Mouse (Mus musculus) heart, embryonic 12.5 days (tissue): Measurements from ENCODE around the gene Prpf38b. TPM values are rescaled to one million over a fixed set of nuclear protein-coding genes. Genes with fewer than 3 reads are reported as not detected.
"Not testable (repeated sequence)": the region's sequence is repeated elsewhere in the genome, so short reads cannot be mapped to it uniquely, and the experiment has no call there.

Experiments used
- ATAC-seq: fragments of 200-750 bp; cut with Nextera tagmentation; 2 replicates; pipeline ENCODE4 v1.8.0; 2017; ENCODE audit warnings: moderate TSS enrichment, moderate library complexity; ENCODE audit not compliant: insufficient number of reproducible peaks, low FRiP score
- H3K27ac ChIP-seq: fragments of 300-500 bp; sonication (generic); 2 replicates; pipeline ENCODE4 v1.5.1; 2016; ENCODE audit warnings: mild to moderate bottlenecking, moderate library complexity; ENCODE audit not compliant: poor library complexity, severe bottlenecking
- H3K27me3 ChIP-seq: fragments of 300-500 bp; sonication (generic); replicated peaks from 2 replicates; pipeline ENCODE4 v1.6.1; 2016; ENCODE audit warnings: mild to moderate bottlenecking, moderate library complexity
- H3K36me3 ChIP-seq: fragments of 300-500 bp; sonication (generic); 2 replicates; pipeline ENCODE4 v1.6.1; 2016; ENCODE audit warnings: mild to moderate bottlenecking, moderate library complexity
- H3K4me1 ChIP-seq: fragments of 300-500 bp; sonication (generic); replicated peaks from 2 replicates; pipeline ENCODE4 v1.6.1; 2016; ENCODE audit warnings: mild to moderate bottlenecking
- H3K4me2 ChIP-seq: fragments of 300-500 bp; sonication (generic); 2 replicates; pipeline ENCODE4 v1.6.1; 2016; ENCODE audit warnings: mild to moderate bottlenecking, moderate library complexity
- H3K4me3 ChIP-seq: fragments of 300-500 bp; sonication (generic); 2 replicates; pipeline ENCODE4 v1.5.1; 2016; ENCODE audit warnings: mild to moderate bottlenecking
- H3K9ac ChIP-seq: fragments of 300-500 bp; sonication (generic); 2 replicates; pipeline ENCODE4 v1.6.1; 2016; ENCODE audit warnings: mild to moderate bottlenecking, moderate library complexity
- H3K9me3 ChIP-seq: fragments of 300-500 bp; sonication (generic); replicated peaks from 2 replicates; pipeline ENCODE4 v1.6.1; 2016; ENCODE audit warnings: mild to moderate bottlenecking, moderate library complexity
- WGBS: fragments of 180-500 bp; shearing (Covaris S2); methylation state at CpG from one replicate; pipeline ENCODE4 v1.1.7; 2016; 5-methylcytosine and 5-hydroxymethylcytosine counted together
- polyA plus RNA-seq: library from polyadenylated mRNA; unstranded; fragments of >200 nt; fragmentation: Nextera tagmentation; extraction: Ambion mirVana; gene quantifications from 2 replicates; pipeline ENCODE4 v1.2.1, GENCODE M21; 2016

The Prpf38b gene
- polyA plus RNA-seq, 1 experiment from 2014 or later = 72.6 TPM

GRCm38 (mm10) chr3:108881873-108882272 lies 29.7 kb downstream of the Prpf38b start:
- peaks cover 64% of the 10 kb centered on the region for H3K4me1 ChIP-seq
- H3K9ac ChIP-seq, H3K9me3 ChIP-seq, H3K4me2 ChIP-seq, ATAC-seq, H3K4me3 ChIP-seq, H3K27me3 ChIP-seq, H3K36me3 ChIP-seq: not testable (repeated sequence)
- H3K27ac ChIP-seq = peak overlapping the region; percentile 25; the same call in 1 of the 2 replicates
- WGBS = 43% methylated on average over 4 of the region's 4 CpGs

- H3K4me3 ChIP-seq = no peak overlapping the region
- no peaks in the 10 kb centered on the region for H3K36me3 ChIP-seq
- no peaks in the 10 kb centered on the region for H3K9me3 ChIP-seq
- no peak overlapping the region for H3K9ac ChIP-seq
- peak overlapping the region; percentile 39 for H3K4me2 ChIP-seq
- peak overlapping the region; percentile 58 for H3K27ac ChIP-seq
- ATAC-seq = peak; percentile 44
- 41% methylated on average over 28 of the region's 28 CpGs for WGBS
- H3K27me3 ChIP-seq = no peaks in the 10 kb centered on the region
- peaks cover 55% of the 10 kb centered on the region for H3K4me1 ChIP-seq
Observed at GRCm38 (mm10) chr3:108880544-108881507, 30.7 kb downstream of the Prpf38b start.

GRCm38 (mm10) chr3:108879836-108880435 lies 31.6 kb downstream of the Prpf38b start:
- WGBS = 51% methylated on average over 5 of the region's 5 CpGs
- no peak overlapping the region for H3K4me2 ChIP-seq
- no peaks in the 10 kb centered on the region for H3K9me3 ChIP-seq
- no peak overlapping the region for H3K27ac ChIP-seq
- H3K4me3 ChIP-seq = no peak overlapping the region
- H3K9ac ChIP-seq = no peak overlapping the region
- H3K4me1 ChIP-seq = peaks cover 47% of the 10 kb centered on the region
- H3K36me3 ChIP-seq = no peaks in the 10 kb centered on the region
- ATAC-seq = no peak
- H3K27me3 ChIP-seq = no peaks in the 10 kb centered on the region

GRCm38 (mm10) chr3:108879129-108879528 lies 32.4 kb downstream of the Prpf38b start:
- no peak overlapping the region for H3K27ac ChIP-seq
- no peaks in the 10 kb centered on the region for H3K36me3 ChIP-seq
- H3K9ac ChIP-seq = no peak overlapping the region
- peak overlapping the region; percentile 33 for H3K4me2 ChIP-seq
- ATAC-seq = peak; percentile 42; the same call in 1 of the 2 replicates
- no peak overlapping the region for H3K4me3 ChIP-seq
- no peaks in the 10 kb centered on the region for H3K27me3 ChIP-seq
- WGBS = 37% methylated on average over 2 of the region's 2 CpGs
- no peaks in the 10 kb centered on the region for H3K9me3 ChIP-seq
- peaks cover 42% of the 10 kb centered on the region for H3K4me1 ChIP-seq

- Histone ChIP-seq H3K27me3 (no peaks in the 10 kb centered on the region), H3K9ac (no peak overlapping the region), H3K4me1 (no peaks in the 10 kb centered on the region), H3K27ac (no peak overlapping the region), H3K9me3 (0 out of 2 replicates have a peak, but pooled peaks cover 8% of the 10 kb centered on the region), H3K36me3 (no peaks in the 10 kb centered on the region), H3K4me2 (no peak overlapping the region), H3K4me3 (no peak overlapping the region)
- ATAC-seq = no peak
- WGBS = 82% methylated on average over 6 of the region's 6 CpGs
Observed at GRCm38 (mm10) chr3:108870631-108871030, 40.9 kb downstream of the Prpf38b start.

GRCm38 (mm10) chr3:108867449-108867848 lies 44.1 kb downstream of the Prpf38b start:
- ATAC-seq = no peak
- Histone ChIP-seq H3K9ac (no peak overlapping the region), H3K9me3 (0 out of 2 replicates have a peak, but pooled peaks cover 8% of the 10 kb centered on the region), H3K36me3 (no peaks in the 10 kb centered on the region), H3K4me1 (no peaks in the 10 kb centered on the region), H3K27me3 (no peaks in the 10 kb centered on the region), H3K4me3 (no peak overlapping the region), H3K27ac (no peak overlapping the region), H3K4me2 (no peak overlapping the region)
- WGBS = 87% methylated on average over 3 of the region's 3 CpGs

GRCm38 (mm10) chr3:108865676-108866075 lies 45.9 kb downstream of the Prpf38b start:
- H3K9ac ChIP-seq = no peak overlapping the region
- H3K4me1 ChIP-seq = no peaks in the 10 kb centered on the region
- ATAC-seq = no peak
- H3K27ac ChIP-seq = no peak overlapping the region
- WGBS = 93% methylated on average over 3 of the region's 3 CpGs
- no peaks in the 10 kb centered on the region for H3K36me3 ChIP-seq
- no peaks in the 10 kb centered on the region for H3K27me3 ChIP-seq
- no peak overlapping the region for H3K4me2 ChIP-seq
- H3K4me3 ChIP-seq = no peak overlapping the region
- 0 out of 2 replicates have a peak, but pooled peaks cover 8% of the 10 kb centered on the region for H3K9me3 ChIP-seq

GRCm38 (mm10) chr3:108865129-108865528 lies 46.4 kb downstream of the Prpf38b start:
- 0 out of 2 replicates have a peak, but pooled peaks cover 8% of the 10 kb centered on the region for H3K9me3 ChIP-seq
- no peak overlapping the region for H3K27ac ChIP-seq
- H3K36me3 ChIP-seq = no peaks in the 10 kb centered on the region
- no peak for ATAC-seq
- H3K4me1 ChIP-seq = no peaks in the 10 kb centered on the region
- H3K27me3 ChIP-seq = no peaks in the 10 kb centered on the region
- no peak overlapping the region for H3K9ac ChIP-seq
- H3K4me2 ChIP-seq = no peak overlapping the region
- no peak overlapping the region for H3K4me3 ChIP-seq
- 65% methylated on average over 3 of the region's 3 CpGs for whole genome bisulfite sequencing

GRCm38 (mm10) chr3:108863091-108863490 lies 48.4 kb downstream of the Prpf38b start:
- 82% methylated on average over 10 of the region's 10 CpGs for WGBS
- H3K27me3 ChIP-seq = no peaks in the 10 kb centered on the region
- no peak overlapping the region for H3K4me3 ChIP-seq
- peaks cover 5% of the 10 kb centered on the region for H3K4me1 ChIP-seq
- ATAC-seq = no peak
- H3K27ac ChIP-seq = no peak overlapping the region
- H3K9ac ChIP-seq = no peak overlapping the region
- no peaks in the 10 kb centered on the region for H3K36me3 ChIP-seq
- no peak overlapping the region for H3K4me2 ChIP-seq
- H3K9me3 ChIP-seq = 0 out of 2 replicates have a peak, but pooled peaks cover 5% of the 10 kb centered on the region

GRCm38 (mm10) chr3:108862282-108862681 lies 49.2 kb downstream of the Prpf38b start:
- not testable (repeated sequence) for H3K36me3 ChIP-seq, H3K4me1 ChIP-seq, H3K27me3 ChIP-seq, H3K4me3 ChIP-seq, H3K9ac ChIP-seq, H3K9me3 ChIP-seq, ATAC-seq, H3K27ac ChIP-seq, H3K4me2 ChIP-seq
- WGBS = 88% methylated on average over 4 of the region's 4 CpGs

- H3K9ac ChIP-seq = no peak overlapping the region
Observed at GRCm38 (mm10) chr3:108860786-108861185, 50.7 kb downstream of the Prpf38b start.

More at GRCm38 (mm10) chr3:108860786-108861185, 50.7 kb downstream of the Prpf38b start:
- Histone ChIP-seq H3K9me3 (no peaks in the 10 kb centered on the region), H3K27me3 (no peaks in the 10 kb centered on the region), H3K4me3 (no peak overlapping the region), H3K36me3 (no peaks in the 10 kb centered on the region), H3K4me1 (peaks cover 16% of the 10 kb centered on the region), H3K27ac (no peak overlapping the region), H3K4me2 (no peak overlapping the region)
- 62% methylated on average over 2 of the region's 2 CpGs for WGBS
- no peak for ATAC-seq
